Mouse (Mus musculus): ENCODE data around the gene Uevld. TPM values are rescaled to one million over a fixed set of nuclear protein-coding genes. Genes with fewer than 3 reads are reported as not detected.

The Uevld gene
- polyA plus RNA-seq, 1 experiment from 2014 or later: 13.9 TPM

GRCm38 (mm10) chr7:46877255-46877654 is 81.1 kb downstream of the Uevld start:
- Histone ChIP-seq H3K9ac (ENCODE audit: low read length) (no peak overlapping the region), H3K4me1 (replicated peaks; ENCODE audit: control insufficient read depth, insufficient read depth, low read length) (no peaks in the 10 kb centered on the region), H3K27ac (ENCODE audit: low read depth, low read length) (no peak overlapping the region), H3K4me2 (ENCODE audit: low read depth, low read length, severe bottlenecking) (no peak overlapping the region), H3K4me3 (ENCODE audit: low read depth, low read length) (no peak overlapping the region), H3K36me3 (ENCODE audit: control insufficient read depth, insufficient read depth, low read length) (no peaks in the 10 kb centered on the region), H3K9me3 (ENCODE audit: control insufficient read depth, low read length) (no peaks in the 10 kb centered on the region), H3K27me3 (ENCODE audit: control insufficient read depth, insufficient read depth, low read length) (no peaks in the 10 kb centered on the region)
- WGBS: 87% methylated on average over 6 of the region's 6 CpGs
- ATAC-seq (replicated peaks; ENCODE audit: low FRiP score) (no peak), DNase-seq (ENCODE audit: low spot score) (no peak)

- no peaks in the 10 kb centered on the region for H3K9me3 ChIP-seq (ENCODE audit: control insufficient read depth, low read length)
- no peak overlapping the region for H3K9ac ChIP-seq (ENCODE audit: low read length)
- WGBS: 86% methylated on average over 4 of the region's 4 CpGs
- no peak for ATAC-seq (replicated peaks; ENCODE audit: low FRiP score)
- H3K4me3 ChIP-seq (ENCODE audit: low read depth, low read length): no peak overlapping the region
- no peaks in the 10 kb centered on the region for H3K36me3 ChIP-seq (ENCODE audit: control insufficient read depth, insufficient read depth, low read length)
- no peak overlapping the region for H3K27ac ChIP-seq (ENCODE audit: low read depth, low read length)
- H3K4me2 ChIP-seq (ENCODE audit: low read depth, low read length, severe bottlenecking): no peak overlapping the region
- H3K4me1 ChIP-seq (replicated peaks; ENCODE audit: control insufficient read depth, insufficient read depth, low read length): no peaks in the 10 kb centered on the region
- no peaks in the 10 kb centered on the region for H3K27me3 ChIP-seq (ENCODE audit: control insufficient read depth, insufficient read depth, low read length)
- DNase-seq (ENCODE audit: low spot score): no peak
Observed at GRCm38 (mm10) chr7:46876841-46877240, 81.5 kb downstream of the Uevld start.

Other genes starting within 250 kb of the Uevld start
- gene Saal1, start 247.8 kb downstream of the Uevld start, polyA plus RNA-seq (2014; fragmentation: Nextera tagmentation; extraction: Ambion mirVana): 45.3 and 47.0 TPM in 2 replicates
- gene Saa3, start 242.8 kb downstream of the Uevld start, polyA plus RNA-seq (2014; fragmentation: Nextera tagmentation; extraction: Ambion mirVana): not detected in 2 replicates
- not detected in 2 replicates for gene Saa4, start 225.9 kb downstream of the Uevld start, polyA plus RNA-seq (2014; fragmentation: Nextera tagmentation; extraction: Ambion mirVana)
- gene Saa1, start 215.5 kb downstream of the Uevld start, polyA plus RNA-seq (2014; fragmentation: Nextera tagmentation; extraction: Ambion mirVana): not detected in 2 replicates
- not detected in 2 replicates for gene Saa2, start 206.7 kb downstream of the Uevld start, polyA plus RNA-seq (2014; fragmentation: Nextera tagmentation; extraction: Ambion mirVana)
- gene Hps5, start 162.5 kb downstream of the Uevld start, polyA plus RNA-seq (2014; fragmentation: Nextera tagmentation; extraction: Ambion mirVana): 18.3 and 23.7 TPM in 2 replicates
- gene Gtf2h1, start 162.4 kb downstream of the Uevld start, polyA plus RNA-seq (2014; fragmentation: Nextera tagmentation; extraction: Ambion mirVana): 53.9 and 56.2 TPM in 2 replicates
- 2,020 and 2,118 TPM in 2 replicates for gene Ldha, start 117.1 kb downstream of the Uevld start, polyA plus RNA-seq (2014; fragmentation: Nextera tagmentation; extraction: Ambion mirVana)
- 0.13 TPM in 1 of 2 replicates, not detected in the other for gene Ldhc, start 97.3 kb downstream of the Uevld start, polyA plus RNA-seq (2014; fragmentation: Nextera tagmentation; extraction: Ambion mirVana)
- 311 and 322 TPM in 2 replicates for gene Tsg101, start 38.6 kb downstream of the Uevld start, polyA plus RNA-seq (2014; fragmentation: Nextera tagmentation; extraction: Ambion mirVana)
- gene Gm9999, start 25.1 kb upstream of the Uevld start, polyA plus RNA-seq (2014; fragmentation: Nextera tagmentation; extraction: Ambion mirVana): not detected in 2 replicates
- gene Spty2d1, start 49.9 kb upstream of the Uevld start, polyA plus RNA-seq (2014; fragmentation: Nextera tagmentation; extraction: Ambion mirVana): 12.7 and 14.0 TPM in 2 replicates
- 6.9 and 9.4 TPM in 2 replicates for gene Tmem86a, start 92.1 kb upstream of the Uevld start, polyA plus RNA-seq (2014; fragmentation: Nextera tagmentation; extraction: Ambion mirVana)
- 14.9 and 15.3 TPM in 2 replicates for gene Ptpn5, start 175.2 kb upstream of the Uevld start, polyA plus RNA-seq (2014; fragmentation: Nextera tagmentation; extraction: Ambion mirVana)
- not detected in 2 replicates for gene Mrgpra6, start 246.4 kb upstream of the Uevld start, polyA plus RNA-seq (2014; fragmentation: Nextera tagmentation; extraction: Ambion mirVana)